Mouse (Mus musculus) monocyte, adult 5-6 weeks (primary cell): Measurements from ENCODE around the gene Hmg20a. TPM values are rescaled to one million over a fixed set of nuclear protein-coding genes. Genes with fewer than 3 reads are reported as not detected.
A peak's percentile ranks its signal among the peaks of the same experiment; 100 is the strongest.

Experiments used
- ATAC-seq: fragments of 153-309, 156-312 bp; replicated peaks from 2 replicates; pipeline ENCODE4 v1.8.0; 2017; ENCODE audit warnings: mild to moderate bottlenecking; ENCODE audit not compliant: low TSS enrichment, insufficient number of reproducible peaks, severe bottlenecking, poor library complexity, low FRiP score
- total RNA-seq: library from RNA; stranded (forward); fragments of 200-1000, 200-491, 200-594 nt; gene quantifications from 3 replicates; pipeline ENCODE4 v1.2.3, GENCODE M21; 2017

Gene Hmg20a
- total RNA-seq, 1 experiment from 2014 or later, result 30.0 TPM

- ATAC-seq, result no peak
Measured at GRCm38 (mm10) chr9:56487651-56488050, 69.2 kb downstream of the Hmg20a start.

DNA sequence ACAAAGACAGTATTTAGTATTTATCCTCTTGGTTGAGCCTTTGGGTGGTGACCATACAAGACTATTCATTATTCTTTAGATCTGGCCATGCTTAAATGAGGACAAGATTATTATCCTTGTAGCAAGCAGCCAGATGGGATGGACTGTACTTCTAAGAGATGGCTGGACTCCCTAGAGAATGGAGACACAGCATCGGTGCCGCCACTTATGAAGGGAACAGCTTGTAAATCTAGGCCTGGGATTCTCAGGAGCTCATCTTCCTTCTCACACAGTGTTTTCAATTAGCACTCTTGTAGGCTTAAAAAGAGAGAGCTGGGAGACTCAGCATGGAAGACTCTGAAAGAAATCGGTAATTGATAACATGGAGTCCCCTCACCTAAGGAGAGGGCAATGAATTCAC is 74.0 kb downstream of the Hmg20a start:
- no peak for ATAC-seq

GRCm38 (mm10) chr9:56492916-56493315 is 74.5 kb downstream of the Hmg20a start:
- no peak for ATAC-seq

DNA sequence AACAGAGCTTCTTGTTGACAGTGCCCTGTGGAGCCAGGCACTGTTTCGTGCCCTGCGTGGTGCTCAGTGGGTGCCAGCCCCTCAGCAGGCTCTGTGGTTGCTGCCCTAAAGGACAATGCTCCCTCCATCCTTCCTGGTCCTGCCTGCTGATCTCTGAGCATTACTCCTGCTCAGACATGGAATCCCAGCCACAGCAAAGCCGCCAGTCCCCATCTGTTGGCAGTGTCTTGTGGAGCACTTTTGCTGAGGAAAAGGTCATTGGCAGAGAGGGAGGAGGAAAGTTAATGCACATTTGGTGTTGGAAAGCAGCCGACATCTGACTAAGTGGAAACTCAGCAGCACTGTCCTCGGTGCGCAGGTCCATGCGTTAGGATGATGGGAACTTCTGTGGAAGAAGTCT is 76.7 kb downstream of the Hmg20a start:
- no peak for ATAC-seq

GRCm38 (mm10) chr9:56495795-56496232 is 77.4 kb downstream of the Hmg20a start:
- ATAC-seq, result no peak

- ATAC-seq, result no peak
Measured at GRCm38 (mm10) chr9:56496567-56496966, 78.2 kb downstream of the Hmg20a start.

GRCm38 (mm10) chr9:56497181-56497864 is 78.9 kb downstream of the Hmg20a start:
- ATAC-seq, result no peak

- no peak for ATAC-seq
Measured at GRCm38 (mm10) chr9:56499324-56500067, 81.1 kb downstream of the Hmg20a start.

DNA sequence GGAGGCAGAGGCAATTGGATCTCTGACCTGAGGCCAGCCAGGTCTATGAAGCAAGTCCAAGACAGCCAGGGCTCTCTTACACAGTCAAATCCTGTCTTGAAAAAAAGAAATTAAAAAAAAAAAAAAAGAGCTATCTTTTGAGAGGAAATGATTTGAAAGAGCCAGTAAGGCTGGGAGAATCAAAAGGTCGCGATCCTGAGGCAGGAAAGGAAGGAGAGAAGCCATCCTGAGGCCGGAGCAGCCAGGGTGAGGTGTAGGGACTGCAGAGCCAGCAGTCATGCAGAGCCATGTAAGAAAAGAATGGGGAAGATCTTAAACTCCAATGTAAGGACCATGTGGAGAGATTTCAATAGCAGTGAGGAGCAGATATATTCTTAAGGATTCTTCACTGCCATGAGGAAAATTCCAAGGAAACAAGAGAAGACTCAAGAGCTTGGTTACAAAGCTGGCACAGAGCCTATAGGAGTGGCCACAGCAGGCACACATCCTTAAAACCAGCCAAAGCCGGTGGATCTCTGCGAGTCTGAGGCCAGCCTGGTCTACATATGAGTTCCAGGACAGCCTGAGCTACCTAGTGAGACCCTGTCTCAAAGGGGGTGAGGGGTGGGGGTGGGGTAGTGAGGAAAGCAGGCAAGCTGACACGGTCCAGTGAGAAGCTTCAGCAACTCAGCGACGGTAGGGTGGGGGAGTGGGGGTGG is 82.6 kb downstream of the Hmg20a start:
- no peak for ATAC-seq

GRCm38 (mm10) chr9:56501721-56502542 is 83.5 kb downstream of the Hmg20a start:
- no peak for ATAC-seq

GRCm38 (mm10) chr9:56502543-56502971 is 84.1 kb downstream of the Hmg20a start:
- ATAC-seq, result no peak

- ATAC-seq, result no peak
Measured at GRCm38 (mm10) chr9:56503621-56504500, 85.5 kb downstream of the Hmg20a start.

DNA sequence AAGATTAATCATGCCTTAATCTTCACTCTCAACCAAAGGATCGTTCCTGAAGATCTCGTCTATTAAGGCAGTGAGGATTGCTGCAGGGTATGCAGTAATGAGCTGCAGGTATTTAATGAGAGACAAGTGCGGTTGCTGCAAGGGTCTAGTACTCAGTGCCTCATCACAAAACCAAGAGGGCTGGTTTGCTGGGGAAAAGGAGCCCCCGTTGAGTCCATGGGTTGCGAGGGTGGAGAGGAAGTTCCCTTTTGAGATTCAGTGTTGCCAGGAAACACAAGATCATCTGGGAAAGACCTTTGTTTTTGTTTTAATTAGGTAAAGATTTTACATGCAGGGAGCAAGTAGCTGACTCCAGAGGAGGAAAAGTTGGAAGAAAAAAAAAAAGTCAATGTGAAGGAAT is 86.1 kb downstream of the Hmg20a start:
- no peak for ATAC-seq

GRCm38 (mm10) chr9:56505083-56505792 is 86.8 kb downstream of the Hmg20a start:
- ATAC-seq, result no peak

DNA sequence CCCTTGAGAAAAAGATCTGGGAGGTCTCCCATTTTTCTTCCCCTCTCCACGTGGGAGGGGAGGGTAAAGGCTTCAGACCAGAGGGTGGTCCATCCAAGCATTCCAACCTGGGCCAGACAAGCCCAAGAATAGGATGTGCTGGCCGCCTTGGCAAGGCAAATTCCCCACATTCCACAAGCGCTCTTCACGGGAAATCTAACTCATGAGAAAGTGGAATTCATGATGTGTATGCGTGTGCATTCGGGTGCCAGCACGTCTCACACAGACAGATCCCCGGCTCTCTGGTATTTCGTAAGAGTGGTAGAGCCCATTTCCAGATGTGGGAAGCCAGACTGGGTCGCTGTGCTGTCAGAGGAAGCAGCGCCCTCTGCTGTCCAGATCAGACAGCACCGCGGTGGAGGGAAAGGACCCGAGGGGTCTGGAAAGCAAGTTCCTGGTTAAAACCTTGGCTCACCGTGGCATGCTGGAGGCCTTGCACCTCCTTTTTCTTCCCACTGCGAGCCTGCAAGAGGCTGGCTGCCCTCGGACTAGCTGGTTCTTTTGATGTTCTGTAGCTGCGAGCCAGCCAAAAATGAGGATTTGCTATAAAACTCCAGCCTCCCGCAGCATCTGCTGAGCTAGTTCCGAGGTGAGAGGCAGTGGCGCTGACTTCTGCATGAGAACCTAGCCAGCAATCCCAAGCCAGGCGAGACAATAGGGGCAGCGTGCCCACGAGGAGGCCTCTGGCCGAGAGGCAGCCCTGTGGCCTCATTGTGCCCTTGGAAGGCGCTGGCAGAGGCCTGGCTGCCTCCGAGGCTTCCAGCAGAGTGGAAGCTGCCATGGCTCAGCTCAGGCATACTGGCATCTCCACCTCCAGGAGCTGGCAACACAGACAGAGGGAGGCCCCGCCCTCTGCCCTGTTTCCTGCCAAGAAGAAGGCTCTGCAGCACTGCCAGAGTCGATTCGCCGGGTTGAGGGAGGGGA is 87.7 kb downstream of the Hmg20a start:
- peak; percentile 80 for ATAC-seq

- no peak for ATAC-seq
Measured at GRCm38 (mm10) chr9:56506931-56507681, 88.7 kb downstream of the Hmg20a start.
